Mouse (Mus musculus): Measurements from ENCODE around the gene Apoc2.

Gene Apoc2

GRCm38 (mm10) chr7:19680702-19681101 is 3.0 kb upstream of the Apoc2 start:
- in situ Hi-C loops (cut with MboI): no loop called here

- in situ Hi-C loops (cut with MboI): no loop called here
Measured at GRCm38 (mm10) chr7:19678901-19679300, 1.2 kb upstream of the Apoc2 start.

GRCm38 (mm10) chr7:19676662-19677061 is 1.1 kb downstream of the Apoc2 start:
- in situ Hi-C loops (cut with MboI): no loop called here

- in situ Hi-C loops (cut with MboI): no loop called here
Measured at GRCm38 (mm10) chr7:19675824-19676223, 1.9 kb downstream of the Apoc2 start.

GRCm38 (mm10) chr7:19673083-19673699 is 4.5 kb downstream of the Apoc2 start:
- in situ Hi-C loops (cut with MboI): no loop called here

GRCm38 (mm10) chr7:19671511-19671910 is 6.2 kb downstream of the Apoc2 start:
- in situ Hi-C loops (cut with MboI): no loop called here

- in situ Hi-C loops (cut with MboI): loop anchor here (5.0 kb wide), 1 partner anchor 43 kb away; no protein-coding TSS in a partner anchor
Measured at GRCm38 (mm10) chr7:19668947-19669721, 8.6 kb downstream of the Apoc2 start.

- in situ Hi-C loops (cut with MboI): loop anchor here (5.0 kb wide), 1 partner anchor 45 kb away; no protein-coding TSS in a partner anchor
Measured at GRCm38 (mm10) chr7:19667434-19667833, 10.3 kb downstream of the Apoc2 start.

GRCm38 (mm10) chr7:19666750-19667149 is 11.0 kb downstream of the Apoc2 start:
- in situ Hi-C loops (cut with MboI): loop anchor here (5.0 kb wide), 1 partner anchor 46 kb away; no protein-coding TSS in a partner anchor

- in situ Hi-C loops (cut with MboI): loop anchor here (5.0 kb wide), 2 partner anchors 47 to 48 kb away; no protein-coding TSS in a partner anchor
Measured at GRCm38 (mm10) chr7:19664955-19665841, 12.5 kb downstream of the Apoc2 start, which contains the start of gene Clptm1. Gene Clptm1, minus strand, starts transcription at chr7:19665033.

GRCm38 (mm10) chr7:19664455-19664954 is 13.2 kb downstream of the Apoc2 start:
- in situ Hi-C loops (cut with MboI): loop anchor here (5.0 kb wide), 1 partner anchor 47 kb away; no protein-coding TSS in a partner anchor

- in situ Hi-C loops (cut with MboI): loop anchor here (5.0 kb wide), 1 partner anchor 47 kb away; no protein-coding TSS in a partner anchor
Measured at GRCm38 (mm10) chr7:19663940-19664339, 13.8 kb downstream of the Apoc2 start.

GRCm38 (mm10) chr7:19652614-19653013 is 25.1 kb downstream of the Apoc2 start:
- in situ Hi-C loops (cut with MboI): no loop called here

GRCm38 (mm10) chr7:19651063-19651786 is 26.5 kb downstream of the Apoc2 start:
- in situ Hi-C loops (cut with MboI): no loop called here

GRCm38 (mm10) chr7:19641223-19641622 is 36.5 kb downstream of the Apoc2 start:
- in situ Hi-C loops (cut with MboI): no loop called here

- in situ Hi-C loops (cut with MboI): no loop called here
Measured at GRCm38 (mm10) chr7:19635074-19635827, 42.5 kb downstream of the Apoc2 start.

- in situ Hi-C loops (cut with MboI): no loop called here
Measured at GRCm38 (mm10) chr7:19634591-19634990, 43.1 kb downstream of the Apoc2 start.

GRCm38 (mm10) chr7:19633855-19634254 is 43.9 kb downstream of the Apoc2 start:
- in situ Hi-C loops (cut with MboI): no loop called here

- in situ Hi-C loops (cut with MboI): no loop called here
Measured at GRCm38 (mm10) chr7:19633197-19633596, 44.5 kb downstream of the Apoc2 start.

GRCm38 (mm10) chr7:19632720-19633119 is 45.0 kb downstream of the Apoc2 start:
- in situ Hi-C loops (cut with MboI): no loop called here

All from mature B cell (primary cell).